Mouse (Mus musculus) duodenum, adult 2 months (tissue): ENCODE measurements around the gene Gnai1. TPM values are rescaled to one million over a fixed set of nuclear protein-coding genes. Genes with fewer than 3 reads are reported as not detected.

Experiments used
- polyA plus RNA-seq: library from polyadenylated mRNA; depleted of rRNA; stranded (reverse); fragments of >200 nt; gene quantifications from 2 replicates; pipeline ENCODE4 v1.2.3, GENCODE M21; 2012; ENCODE audit warnings: low replicate concordance; rRNA removed

Gene Gnai1
- 1.4 and 1.7 TPM in 2 replicates for polyA plus RNA-seq

DNA sequence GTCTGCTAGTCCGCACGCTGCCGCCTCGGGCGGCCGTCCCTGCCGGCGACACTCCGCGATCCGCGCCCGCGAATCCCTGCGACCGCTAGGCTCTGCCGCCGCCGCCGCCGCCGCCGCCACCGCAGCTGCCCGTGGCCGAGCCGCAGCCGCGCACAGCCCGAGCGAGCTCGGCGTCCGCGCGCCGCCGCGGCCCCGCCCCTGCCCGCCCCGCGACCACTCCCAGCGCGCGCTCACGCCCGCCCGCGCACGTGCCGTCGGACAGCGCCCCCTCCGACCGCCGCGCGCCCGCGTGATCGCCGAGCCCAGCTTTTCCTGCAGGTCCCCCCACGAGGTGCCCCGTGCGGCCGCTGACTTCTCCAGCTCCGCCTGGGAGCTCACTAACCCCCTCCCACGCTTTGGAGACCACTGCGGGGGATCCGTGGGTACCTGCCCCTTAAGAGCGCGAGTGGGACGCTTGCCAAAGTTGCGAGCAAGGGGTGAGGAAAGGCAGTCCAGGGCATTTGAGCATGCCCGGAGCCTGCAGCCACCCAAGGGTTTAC, at the start of gene Gnai1:
TSS of gene Gnai1 (minus strand) at position 75 of the 539 bp plus-strand sequence.

